Mouse (Mus musculus): Measurements from ENCODE around the gene Apol9b. TPM values are rescaled to one million over a fixed set of nuclear protein-coding genes. Genes with fewer than 3 reads are reported as not detected.
"Not testable (repeated sequence)": the region's sequence is repeated elsewhere in the genome, so short reads cannot be mapped to it uniquely, and the experiment has no call there.

Gene Apol9b
- total RNA-seq (2021), result under 1 TPM; 0.20 to 0.25 TPM
- long read RNA-seq, experiment 1, result 0 reads
- long read RNA-seq, experiment 2, result 0 reads

DNA sequence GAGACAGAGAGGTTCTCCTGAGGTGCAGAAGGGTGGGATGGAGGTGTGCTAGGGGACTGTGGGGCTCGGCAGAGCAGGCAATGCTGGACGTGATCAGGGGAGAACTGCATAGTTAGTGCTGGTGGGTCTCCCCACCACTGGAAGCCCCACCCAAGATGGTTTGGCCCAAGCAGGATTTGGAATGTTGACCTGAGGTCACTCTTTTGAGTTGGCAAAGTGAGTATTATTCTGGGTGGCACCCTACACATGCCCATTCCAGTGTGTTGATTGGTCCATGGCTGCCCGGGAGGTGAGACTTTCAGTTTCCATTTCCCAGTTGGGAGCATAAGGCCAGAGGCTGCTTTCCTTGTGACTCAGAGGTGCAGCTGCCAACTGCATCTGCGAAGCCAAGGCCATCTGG lies at the start of gene Apol9b:
Gene Apol9b (plus strand): TSS at position 301 of the 400 bp plus-strand sequence.
- not testable (repeated sequence) for DNase-seq (ENCODE audit: low spot score in 2 of 2)

DNA sequence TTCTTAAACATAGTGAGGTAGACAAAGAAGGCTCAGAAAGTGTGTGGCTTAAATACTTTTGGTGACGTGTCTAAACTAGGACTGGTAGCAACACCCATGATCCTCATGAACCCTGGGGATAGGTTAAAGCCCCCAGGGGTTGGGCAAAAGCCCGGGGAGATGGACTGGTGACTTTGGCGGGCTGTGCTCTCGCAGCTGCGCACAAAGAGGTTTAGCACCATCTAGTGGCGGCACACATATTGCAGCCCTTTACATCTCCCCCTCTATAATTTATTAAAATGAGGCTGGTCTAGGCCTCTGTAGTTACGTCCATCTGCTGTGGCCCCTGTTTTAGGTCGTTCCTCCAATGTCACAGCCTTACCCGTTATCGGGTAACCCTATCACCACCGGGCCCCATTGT lies 44.9 kb upstream of the Apol9b start:
- DNase-seq (ENCODE audit: low spot score in 2 of 2), result peak; percentile 3 to 6

DNA sequence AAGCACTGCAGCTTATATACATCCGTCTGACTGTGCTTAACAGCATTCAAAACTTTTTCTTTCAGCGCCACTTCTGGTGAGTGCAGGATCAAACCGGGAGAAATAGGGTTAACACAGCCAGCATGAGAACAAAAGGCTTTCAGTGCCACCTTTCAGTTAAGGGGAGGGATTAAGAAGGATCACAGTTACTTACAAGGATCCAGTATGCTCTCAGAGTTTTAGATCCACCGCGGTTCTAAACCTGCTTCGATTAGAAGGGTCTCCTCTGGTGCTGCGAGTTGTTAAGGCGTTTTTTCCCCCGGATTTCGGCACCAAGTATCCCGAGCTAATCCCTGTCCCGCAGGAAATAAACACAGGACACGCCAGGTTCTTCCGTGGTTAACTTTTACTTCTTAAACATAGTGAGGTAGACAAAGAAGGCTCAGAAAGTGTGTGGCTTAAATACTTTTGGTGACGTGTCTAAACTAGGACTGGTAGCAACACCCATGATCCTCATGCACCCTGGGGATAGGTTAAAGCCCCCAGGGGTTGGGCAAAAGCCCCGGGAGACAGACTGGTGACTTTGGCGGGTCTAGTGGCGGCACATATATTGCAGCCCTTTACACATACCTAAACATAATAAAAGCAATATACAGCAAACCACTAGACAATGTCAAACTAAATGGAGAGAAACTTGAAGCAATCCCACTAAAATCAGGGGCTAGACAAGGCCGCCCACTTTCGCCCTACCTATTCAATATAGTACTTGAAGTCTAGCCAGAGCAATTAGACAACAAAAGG lies 37.1 kb upstream of the Apol9b start:
- DNase-seq (ENCODE audit: low spot score in 2 of 2), result not testable (repeated sequence)

DNA sequence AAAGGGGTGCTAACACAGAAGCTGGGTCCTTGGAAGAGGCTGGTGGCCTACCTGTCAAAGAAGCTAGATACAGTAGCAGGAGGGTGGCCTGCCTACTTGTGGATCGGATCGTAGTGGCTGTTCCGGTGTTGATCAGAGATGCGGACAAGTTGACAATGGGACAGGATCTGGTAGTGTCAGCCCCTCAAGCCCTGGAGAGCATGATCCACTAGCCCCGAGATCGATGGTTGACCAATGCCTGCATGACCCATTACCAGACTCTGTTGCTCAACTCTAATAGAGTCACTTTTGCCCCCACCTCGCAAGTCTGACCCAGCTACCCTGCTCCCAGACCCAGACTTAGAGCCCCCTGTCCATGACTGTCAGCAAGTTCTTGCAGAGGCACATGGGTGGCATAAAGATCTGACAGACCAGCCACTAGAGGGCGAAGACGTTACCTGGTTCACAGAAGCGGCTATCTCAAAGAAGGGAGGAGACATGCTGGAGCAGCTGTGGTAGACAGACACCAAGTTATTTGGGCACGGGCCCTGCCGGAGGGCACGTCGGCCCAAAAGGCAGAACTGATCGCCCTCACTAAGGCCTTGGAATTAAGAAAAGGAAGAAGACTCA lies 34.0 kb upstream of the Apol9b start:
- DNase-seq (ENCODE audit: low spot score in 2 of 2), result not testable (repeated sequence)

DNA sequence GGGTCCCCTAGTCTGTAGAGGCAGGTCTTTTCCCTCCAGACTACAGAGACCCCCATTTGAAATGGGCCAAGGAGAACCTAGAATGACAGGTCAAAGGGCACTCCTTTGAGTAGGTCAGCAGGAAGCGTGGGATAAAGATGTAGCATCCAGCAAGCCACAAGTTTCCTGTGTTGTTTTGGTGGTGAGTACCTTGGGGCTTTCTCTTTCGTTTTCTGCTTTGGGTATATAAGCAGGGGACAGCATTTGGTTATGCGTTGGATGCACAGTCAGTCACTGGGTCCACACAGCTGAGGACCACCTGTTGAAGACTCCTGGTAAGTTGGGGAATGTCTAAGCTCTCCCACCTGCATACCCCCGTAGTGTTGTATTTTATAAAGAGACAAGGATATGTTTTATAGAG lies 30.2 kb upstream of the Apol9b start, which contains the start of gene Apol7e:
Gene Apol7e (plus strand): TSS at position 202 of the 400 bp plus-strand sequence.
- DNase-seq (ENCODE audit: low spot score in 2 of 2), result not testable (repeated sequence)

DNA sequence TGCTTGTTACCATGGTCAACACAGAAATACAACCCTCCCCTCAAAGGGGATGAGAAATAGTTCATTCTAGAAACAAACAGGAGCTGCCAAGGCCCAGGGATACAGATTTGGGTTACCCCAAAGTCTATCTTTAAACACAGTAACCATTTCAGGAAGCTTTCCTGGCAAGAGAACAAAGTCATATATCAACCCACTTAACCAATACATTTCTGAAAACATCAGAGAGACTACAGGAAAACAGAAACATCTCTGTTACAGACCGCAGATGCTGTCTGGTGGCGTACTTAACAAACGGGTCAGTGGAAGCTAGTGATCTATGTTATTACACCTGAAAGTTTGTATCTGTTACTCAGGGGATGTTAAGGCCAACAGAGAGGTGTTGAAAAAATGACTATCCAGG lies 23.5 kb upstream of the Apol9b start:
- DNase-seq (ENCODE audit: low spot score in 2 of 2), result not testable (repeated sequence)

DNA sequence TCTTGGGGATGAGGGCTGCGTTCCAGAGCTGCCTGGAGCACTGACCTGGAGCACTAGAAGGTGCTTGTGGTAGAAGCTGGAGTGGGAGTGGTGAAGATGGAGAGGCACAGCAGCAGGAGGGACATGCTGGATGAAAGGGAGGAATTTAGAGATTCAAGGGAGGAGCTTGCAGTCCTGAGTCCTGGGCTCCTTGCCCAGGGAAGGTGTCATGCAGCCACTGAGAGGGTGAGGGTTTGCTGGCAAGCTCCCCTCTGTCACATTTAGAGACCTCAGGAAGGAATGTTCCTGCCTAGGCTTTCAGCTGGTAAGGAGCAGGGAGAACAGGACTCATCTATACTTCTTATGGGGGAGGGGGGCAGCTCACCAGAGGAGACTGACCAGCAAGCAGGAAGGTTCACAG lies 19.9 kb upstream of the Apol9b start:
- not testable (repeated sequence) for DNase-seq (ENCODE audit: low spot score in 2 of 2)

DNA sequence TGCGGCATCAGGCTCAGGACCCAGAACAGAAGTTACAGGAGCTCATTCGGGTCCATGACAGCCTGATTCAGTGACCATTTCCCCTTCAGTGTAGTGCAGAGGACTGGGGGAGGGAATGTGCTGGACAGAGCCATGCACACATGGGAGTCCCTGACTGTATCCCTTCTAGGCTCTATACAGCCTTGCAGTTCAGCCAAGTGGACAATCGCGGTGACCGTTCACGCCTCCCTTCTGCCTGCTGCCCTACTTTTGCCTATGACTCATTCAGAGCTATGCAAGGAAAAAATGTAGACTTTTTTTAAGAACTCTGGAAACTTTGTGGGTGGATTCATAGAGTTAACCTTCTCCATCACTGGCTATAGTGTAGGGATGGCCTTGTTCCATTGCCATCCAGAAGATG lies 10.6 kb upstream of the Apol9b start:
- not testable (repeated sequence) for DNase-seq (ENCODE audit: low spot score in 2 of 2)

DNA sequence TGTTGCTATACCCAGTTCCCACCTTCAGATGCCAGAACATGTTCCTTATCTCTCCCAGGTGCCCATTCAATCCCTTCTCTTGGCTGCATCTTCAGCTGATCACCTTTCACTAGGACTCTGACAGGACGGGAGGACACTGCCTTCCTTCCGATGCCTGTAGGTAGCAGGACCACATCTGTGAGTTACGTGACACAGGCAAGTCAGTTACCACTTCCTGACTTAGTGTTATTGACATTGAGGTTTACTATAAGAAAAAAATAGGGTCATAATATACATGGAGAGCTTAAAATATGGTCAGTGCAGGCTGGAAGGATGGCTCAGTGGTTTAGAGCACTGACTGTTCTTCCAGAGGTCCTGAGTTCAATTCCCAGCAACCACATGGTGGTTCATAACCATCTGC lies 7.3 kb upstream of the Apol9b start:
- not testable (repeated sequence) for DNase-seq (ENCODE audit: low spot score in 2 of 2)

DNA sequence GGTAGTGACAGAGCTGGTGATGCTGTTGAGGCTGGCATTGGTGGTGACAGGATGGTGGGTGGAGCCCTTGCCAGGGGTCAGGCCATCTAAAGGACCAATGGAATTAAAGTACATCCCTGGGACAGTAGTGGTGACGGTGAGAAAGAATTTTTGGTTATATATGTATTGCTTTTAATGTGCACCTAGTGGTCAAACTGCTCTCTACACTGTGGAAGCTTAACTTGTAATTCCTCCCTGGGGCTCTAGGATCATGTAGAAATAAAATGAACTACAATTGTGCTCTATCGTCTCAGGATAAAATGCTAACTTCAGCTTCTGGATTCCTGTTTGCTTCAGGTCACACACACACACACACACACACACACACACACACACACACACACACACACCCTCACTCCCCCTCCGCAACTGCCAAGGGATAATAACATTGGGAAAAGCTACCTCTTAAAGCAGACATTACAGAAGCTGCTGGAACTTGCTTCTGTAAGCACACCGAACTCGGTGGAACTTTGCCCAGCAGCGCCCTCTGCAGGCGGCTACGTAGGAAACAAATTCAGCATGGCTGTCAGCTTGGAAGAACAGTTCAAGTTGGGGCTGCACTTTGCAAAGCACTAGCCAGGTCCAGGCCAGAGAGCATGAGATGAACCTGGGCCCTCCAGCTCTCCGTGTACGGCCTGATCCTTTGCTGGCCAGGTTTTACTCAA lies 4.5 kb upstream of the Apol9b start:
- DNase-seq (ENCODE audit: low spot score in 2 of 2), result not testable (repeated sequence)

DNA sequence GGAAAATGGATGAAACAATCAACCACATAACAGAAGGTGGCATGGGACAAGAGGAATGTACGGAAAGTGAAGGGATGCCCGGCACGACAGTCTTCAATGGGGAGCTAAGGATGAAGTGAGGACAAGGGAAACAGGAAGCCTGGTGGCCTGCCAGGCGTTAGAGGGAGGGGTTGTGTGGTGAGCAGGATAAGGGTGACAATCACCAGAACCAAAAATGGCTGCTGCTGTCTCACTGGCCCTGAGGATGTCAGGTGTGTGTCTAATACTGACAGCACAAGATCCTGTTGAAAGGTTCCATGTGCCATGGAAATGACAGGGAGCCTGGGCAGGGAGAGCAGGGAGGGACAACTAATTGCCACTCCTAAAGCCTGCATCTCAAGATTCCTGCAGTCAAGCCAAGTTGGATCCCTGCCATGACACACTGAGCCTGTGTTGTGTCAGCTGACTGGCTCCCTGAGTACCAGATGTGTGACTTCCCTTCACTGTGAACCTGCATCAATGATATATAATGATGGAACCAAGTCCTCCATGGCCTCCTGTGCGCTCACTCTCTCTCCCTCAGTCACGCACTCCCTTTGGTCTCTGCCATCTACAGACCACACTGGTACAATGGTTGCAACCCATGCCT lies 3.3 kb upstream of the Apol9b start:
- not testable (repeated sequence) for DNase-seq (ENCODE audit: low spot score in 2 of 2)

DNA sequence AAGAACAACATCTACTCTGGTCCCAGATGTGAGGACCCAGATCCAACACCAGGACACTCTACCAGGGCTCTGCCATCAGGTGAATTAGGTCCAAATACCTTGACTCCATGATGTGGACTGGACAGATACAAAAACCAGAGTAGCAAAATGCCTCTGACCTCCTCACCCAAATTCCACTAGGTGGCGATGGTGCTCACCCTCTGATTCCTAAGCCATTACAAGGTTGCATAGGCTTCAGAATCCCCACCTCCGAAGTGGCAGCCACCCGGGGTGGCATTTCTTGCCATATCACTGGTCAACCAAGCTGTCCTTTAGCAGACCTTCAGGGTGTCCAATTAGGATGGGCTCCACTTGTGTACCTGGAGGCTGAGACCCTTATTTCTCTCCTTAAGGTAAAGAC lies 1.7 kb upstream of the Apol9b start:
- not testable (repeated sequence) for DNase-seq (ENCODE audit: low spot score in 2 of 2)

DNA sequence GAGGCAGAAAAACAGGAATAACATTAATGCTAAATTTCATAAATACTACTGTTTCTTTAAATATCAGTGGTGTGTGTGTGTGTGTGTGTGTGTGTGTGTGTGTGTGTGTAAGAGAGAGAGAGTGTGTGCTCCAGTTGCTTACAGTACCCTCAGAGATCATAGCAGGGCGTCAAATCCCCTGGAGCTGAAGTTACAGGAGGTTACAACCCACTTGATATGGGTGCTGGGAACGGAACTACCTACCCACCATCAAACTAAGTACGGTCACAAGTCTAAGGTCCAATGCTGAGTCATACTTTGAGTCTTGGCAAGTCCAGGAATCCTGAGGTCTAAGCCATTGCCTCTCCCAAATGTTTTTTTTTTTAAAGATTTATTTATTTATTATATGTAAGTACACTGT lies 1.1 kb upstream of the Apol9b start:
- DNase-seq (ENCODE audit: low spot score in 2 of 2), result not testable (repeated sequence)

DNA sequence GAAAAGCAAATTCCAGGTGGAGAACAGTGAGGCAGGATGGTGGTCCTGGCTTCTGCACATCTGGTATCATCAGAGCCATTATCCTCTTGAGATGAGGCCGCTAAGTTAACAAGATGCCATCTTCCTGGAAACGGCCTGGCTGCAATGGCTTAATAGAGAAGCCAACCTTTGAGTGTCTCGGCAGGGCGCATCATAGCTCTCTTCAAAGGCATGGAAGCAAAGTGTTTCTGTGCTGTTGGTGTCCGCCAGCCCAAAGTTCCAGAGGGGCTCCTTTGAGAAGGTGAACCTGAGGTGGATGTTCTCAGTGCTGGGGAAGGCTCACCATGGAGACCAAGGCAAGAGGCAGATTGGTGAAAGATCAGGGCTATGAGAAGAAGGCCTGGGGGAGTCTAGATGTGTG lies 2.8 kb downstream of the Apol9b start:
- DNase-seq (ENCODE audit: low spot score in 2 of 2), result no peak

DNA sequence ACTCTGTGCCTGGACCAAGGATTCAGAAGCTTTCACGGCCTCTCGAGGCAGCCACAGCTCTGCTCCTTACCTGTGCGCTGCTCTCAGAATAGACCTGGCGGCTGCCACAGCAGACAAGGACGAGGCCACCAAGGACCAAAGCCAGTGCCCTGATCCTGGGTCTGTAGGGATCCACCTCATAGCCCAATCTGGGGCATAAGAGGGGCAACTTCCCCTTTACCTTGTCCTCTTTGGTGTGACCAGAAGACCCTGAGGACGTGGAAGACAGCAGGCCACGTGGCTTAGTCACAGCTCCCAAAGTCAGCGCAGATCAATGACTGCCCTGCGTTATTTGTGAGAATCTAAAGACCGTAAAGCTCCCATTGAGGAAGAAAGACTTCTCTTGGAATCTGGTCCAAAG lies 4.0 kb downstream of the Apol9b start:
- not testable (repeated sequence) for DNase-seq (ENCODE audit: low spot score in 2 of 2)

DNA sequence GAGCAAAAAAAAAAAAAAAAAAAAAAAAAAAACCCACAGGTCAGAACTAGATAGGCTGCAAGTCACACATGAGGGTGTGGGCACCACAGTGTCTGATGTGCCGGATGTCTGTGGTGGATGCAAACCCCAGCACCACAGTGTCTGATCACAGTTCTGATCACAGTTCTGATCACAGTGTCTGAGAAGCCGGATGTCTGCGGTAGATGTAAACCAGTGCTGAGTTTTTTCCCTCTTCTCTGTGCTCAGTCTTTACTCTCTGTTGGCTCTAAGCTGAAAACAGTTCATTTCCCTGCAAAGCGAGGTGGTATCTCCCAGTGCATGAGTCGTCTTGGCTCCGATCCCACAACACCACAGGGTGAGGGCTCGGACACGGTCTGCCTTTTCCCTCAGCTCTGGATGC lies 4.5 kb downstream of the Apol9b start:
- not testable (repeated sequence) for DNase-seq (ENCODE audit: low spot score in 2 of 2)

DNA sequence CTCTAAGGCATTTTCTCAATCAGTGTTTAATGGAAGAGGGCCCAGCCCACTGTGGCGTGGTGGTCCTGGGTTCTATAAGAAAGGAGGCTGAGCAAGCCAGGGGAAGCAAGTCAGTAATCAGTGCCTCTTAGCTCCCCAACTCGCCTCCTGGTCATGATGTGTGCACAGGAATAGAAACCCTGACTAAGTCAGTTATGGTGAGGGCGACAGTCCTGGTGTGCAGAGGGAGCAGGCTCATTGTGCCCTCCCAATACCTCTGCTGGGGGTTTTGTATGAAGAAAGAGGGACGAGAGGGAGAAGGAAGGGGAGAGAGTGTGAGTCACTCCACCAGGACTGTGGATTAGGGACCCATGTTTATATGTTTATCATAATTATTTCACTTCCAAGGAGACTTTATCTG lies 5.1 kb downstream of the Apol9b start:
- not testable (repeated sequence) for DNase-seq (ENCODE audit: low spot score in 2 of 2)

DNA sequence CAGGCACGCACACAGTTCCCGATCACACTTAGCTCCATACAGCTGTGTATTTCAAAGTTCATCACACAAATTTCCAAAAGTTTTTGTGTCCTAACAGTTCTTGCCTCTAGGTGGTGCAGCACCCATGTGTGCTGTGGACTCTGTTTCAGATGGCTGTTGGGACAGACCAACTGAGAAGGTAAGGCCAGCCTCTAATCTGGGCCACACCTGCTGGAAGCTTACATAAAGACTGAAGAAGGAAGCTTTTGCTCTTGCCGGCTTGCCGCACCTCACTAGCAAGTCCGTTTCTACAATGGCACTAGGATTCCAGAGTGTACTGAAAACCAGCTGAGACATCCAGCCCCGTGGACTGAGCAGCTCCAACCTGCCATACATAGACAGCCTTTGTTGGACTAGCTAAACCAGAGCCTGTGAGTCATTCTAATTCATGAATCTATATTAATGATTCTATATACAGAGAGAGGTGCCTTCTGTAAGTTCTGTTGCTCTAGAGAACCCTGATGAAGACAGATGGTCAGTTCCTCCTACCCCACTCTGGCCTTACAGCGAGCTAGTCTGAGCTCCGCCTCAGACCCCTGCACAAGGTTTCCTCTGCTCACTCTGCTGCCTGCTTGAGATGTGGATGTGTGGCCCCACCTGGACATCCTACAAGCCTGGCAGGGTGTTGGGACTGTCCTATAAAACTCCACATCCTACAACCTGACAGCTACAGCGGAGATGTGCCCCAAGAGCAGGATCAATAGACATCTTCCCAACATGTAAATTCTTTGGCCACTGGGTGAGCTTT lies 11.9 kb downstream of the Apol9b start:
- DNase-seq (ENCODE audit: low spot score in 2 of 2), result no peak

DNA sequence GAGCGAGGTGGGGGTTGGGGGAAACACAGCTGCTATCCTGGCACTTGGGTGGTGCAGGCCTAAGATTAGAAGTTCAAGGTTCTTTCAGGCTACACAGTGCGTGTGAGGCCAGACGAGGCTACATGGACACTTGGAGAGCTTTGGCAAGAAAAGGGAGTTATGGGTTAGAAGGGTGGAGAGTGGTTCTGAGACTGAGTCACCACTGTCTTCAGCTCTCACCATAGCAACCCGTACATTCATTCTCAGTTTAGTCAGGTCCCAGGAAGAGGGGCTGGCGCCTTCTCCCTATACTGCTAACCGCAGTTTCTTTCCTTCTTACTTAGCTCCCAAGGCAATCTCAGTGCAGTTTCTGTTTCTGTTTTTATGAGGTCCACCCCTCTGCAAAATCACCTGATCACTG lies 12.7 kb downstream of the Apol9b start:
- not testable (repeated sequence) for DNase-seq (ENCODE audit: low spot score in 2 of 2)

DNA sequence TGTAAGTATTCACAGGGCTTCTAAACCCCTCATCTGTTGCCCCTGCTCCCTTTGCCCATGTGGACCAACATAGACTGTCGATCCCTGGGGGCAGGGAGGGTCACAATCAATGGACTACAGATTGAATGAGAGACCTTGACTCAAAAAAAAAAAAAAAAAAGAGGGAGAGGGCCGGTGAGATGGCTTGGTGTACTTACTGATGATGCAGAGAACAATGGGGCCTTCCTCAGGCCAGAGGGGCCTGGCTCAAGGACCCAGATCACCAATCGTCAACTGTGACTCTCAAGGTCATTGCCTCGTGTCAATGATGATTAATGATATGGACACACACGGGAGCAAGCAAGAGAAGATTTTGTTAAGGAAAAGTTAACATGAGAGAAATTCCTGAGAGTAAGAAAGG lies 15.8 kb downstream of the Apol9b start:
- DNase-seq (ENCODE audit: low spot score in 2 of 2), result no peak

DNA sequence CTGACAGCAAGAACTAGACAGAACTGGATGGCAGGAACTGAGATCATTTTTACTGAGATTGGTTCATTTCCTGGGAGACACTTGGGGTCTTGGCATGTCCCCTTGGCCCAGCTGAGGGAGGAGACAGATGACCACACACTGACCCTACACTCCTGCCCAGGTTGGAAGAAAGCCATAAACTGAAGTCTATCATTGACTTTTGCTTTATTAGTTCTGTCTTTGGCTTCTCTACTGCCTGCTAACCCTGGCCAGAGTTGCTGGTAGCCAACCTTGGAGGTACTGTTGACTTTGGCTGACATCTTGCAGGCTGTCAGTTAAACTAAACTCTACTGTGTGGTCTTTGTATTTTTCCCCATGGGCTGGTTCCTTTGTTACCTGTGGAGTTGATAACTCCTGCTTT lies 16.2 kb downstream of the Apol9b start:
- DNase-seq (ENCODE audit: low spot score in 2 of 2), result no peak

Measured in adrenal gland, postnatal 4 days (tissue).